Mouse (Mus musculus) testis, adult 2 months (tissue): Measurements from ENCODE around the gene Camta1. TPM values are rescaled to one million over a fixed set of nuclear protein-coding genes. Genes with fewer than 3 reads are reported as not detected.

Experiments used
- H3K27ac ChIP-seq: fragments of 200-500 bp; 2 replicates; pipeline ENCODE4 v1.5.1; 2012; ENCODE audit warnings: low read depth, low read length; ENCODE audit not compliant: control insufficient read depth, insufficient read depth
- H3K27me3 ChIP-seq: fragments of 200-500 bp; 2 replicates; pipeline ENCODE4 v1.6.1; 2012; ENCODE audit warnings: mild to moderate bottlenecking, low read length, moderate library complexity; ENCODE audit not compliant: control insufficient read depth, insufficient read depth
- H3K36me3 ChIP-seq: fragments of 200-500 bp; 2 replicates; pipeline ENCODE4 v1.6.1; 2012; ENCODE audit warnings: mild to moderate bottlenecking, low read length; ENCODE audit not compliant: control insufficient read depth, insufficient read depth
- H3K4me1 ChIP-seq: fragments of 200-500 bp; 2 replicates; pipeline ENCODE4 v1.6.1; 2012; ENCODE audit warnings: low read length; ENCODE audit not compliant: control insufficient read depth, insufficient read depth
- H3K4me3 ChIP-seq: fragments of 200-500 bp; 2 replicates; pipeline ENCODE4 v1.5.1; 2012; ENCODE audit warnings: low read depth, mild to moderate bottlenecking, low read length, moderate library complexity, mixed read lengths; ENCODE audit not compliant: control insufficient read depth
- CTCF ChIP-seq: fragments of 200-500 bp; IDR thresholded peaks from 2 replicates; pipeline ENCODE4 v1.5.1; 2012; ENCODE audit warnings: low read depth, mild to moderate bottlenecking, inconsistent platforms, low read length, moderate library complexity; ENCODE audit not compliant: control insufficient read depth, insufficient read depth, insufficient replicate concordance
- POLR2A ChIP-seq: fragments of 200-500 bp; IDR thresholded peaks from 2 replicates; pipeline ENCODE4 v1.6.1; 2012; ENCODE audit warnings: low read depth, mild to moderate bottlenecking, inconsistent platforms, low read length, moderate library complexity; ENCODE audit not compliant: control insufficient read depth
- polyA plus RNA-seq: library from polyadenylated mRNA; depleted of rRNA; stranded (reverse); fragments of >200 nt; gene quantifications from 2 replicates; pipeline ENCODE4 v1.2.3, GENCODE M21; 2012

Camta1 gene
- polyA plus RNA-seq, 1 experiment: 15.4 TPM

DNA sequence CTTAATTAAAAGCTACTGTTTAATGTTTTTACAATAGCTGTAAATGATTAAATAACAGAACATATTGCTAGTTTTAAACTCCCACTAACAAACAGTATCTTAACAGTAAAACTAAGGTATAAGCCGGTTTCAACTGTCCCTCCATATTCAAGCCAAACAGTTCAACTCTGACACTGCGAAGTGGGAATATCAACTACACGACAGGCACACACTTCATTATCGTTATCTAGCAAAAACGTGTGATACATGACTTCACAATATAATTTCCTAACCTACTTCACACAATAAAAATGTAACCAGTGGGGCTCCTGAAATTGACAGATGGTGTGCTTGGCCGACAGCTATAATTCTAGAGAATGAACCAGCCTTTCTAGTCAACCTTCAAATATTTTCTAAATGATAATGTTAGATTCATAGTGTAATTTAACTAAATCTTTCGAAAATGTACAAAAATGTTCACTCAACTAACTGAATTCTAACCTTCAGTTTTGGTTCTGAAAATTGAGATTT is 27.7 kb downstream of the Camta1 start:
- Histone ChIP-seq H3K4me3 (no peak overlapping the region), H3K27me3 (no peaks in the 10 kb centered on the region), H3K27ac (no peak overlapping the region), H3K4me1 (no peaks in the 10 kb centered on the region; the same call in none of the 2 replicates), H3K36me3 (no peaks in the 10 kb centered on the region)
- no peak for TF ChIP-seq CTCF
- no peak for TF ChIP-seq POLR2A

DNA sequence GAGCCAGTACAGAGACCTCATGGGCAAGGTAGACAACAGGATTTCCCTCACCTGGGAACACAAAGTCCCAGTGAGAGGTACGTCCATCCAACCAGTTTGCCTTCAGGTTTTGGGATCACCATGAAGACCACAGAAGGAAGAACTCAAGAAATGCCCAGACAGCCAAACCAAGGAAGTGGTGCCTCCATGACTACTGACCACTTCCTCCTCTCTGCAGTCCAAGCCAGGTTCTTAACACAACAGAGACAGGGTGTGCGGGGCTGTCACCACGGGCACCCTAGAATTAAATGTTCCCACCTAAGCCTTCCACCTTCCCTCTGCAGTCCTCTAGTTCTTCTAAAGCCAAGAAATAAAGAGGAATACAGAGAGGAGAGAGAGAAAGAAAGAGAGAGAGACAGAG is 33.8 kb downstream of the Camta1 start:
- Histone ChIP-seq H3K36me3 (no peaks in the 10 kb centered on the region), H3K4me3 (no peak overlapping the region)
- no peak for TF ChIP-seq CTCF
- no peak for TF ChIP-seq POLR2A

DNA sequence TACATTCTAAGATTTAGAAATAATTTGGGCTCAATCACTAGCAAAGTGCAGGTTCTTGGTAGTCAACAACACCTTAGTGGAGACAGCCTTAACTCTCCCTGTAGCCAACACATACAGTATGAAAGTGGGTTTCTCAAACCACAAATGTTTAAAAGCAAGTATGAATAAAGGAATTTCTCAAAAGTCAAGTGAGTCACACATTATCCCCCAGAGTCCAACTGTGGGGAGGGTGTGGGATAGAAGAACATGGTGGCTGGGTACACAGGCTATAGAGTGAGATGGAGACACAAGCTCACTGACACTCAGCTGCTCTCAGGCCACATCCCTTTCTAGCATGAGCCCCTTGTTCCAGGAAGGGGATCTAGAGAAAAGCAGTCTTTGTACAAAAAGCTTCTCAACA is 34.3 kb downstream of the Camta1 start:
- Histone ChIP-seq H3K4me1 (peaks cover 4% of the 10 kb centered on the region), H3K36me3 (no peaks in the 10 kb centered on the region), H3K4me3 (no peak overlapping the region), H3K27ac (no peak overlapping the region), H3K27me3 (no peaks in the 10 kb centered on the region)
- TF ChIP-seq CTCF: no peak
- TF ChIP-seq POLR2A: no peak

More for the DNA sequence above, 33.8 kb downstream of the Camta1 start:
- H3K4me1 ChIP-seq: peaks cover 4% of the 10 kb centered on the region
- H3K27me3 ChIP-seq: no peaks in the 10 kb centered on the region
- H3K27ac ChIP-seq: no peak overlapping the region

DNA sequence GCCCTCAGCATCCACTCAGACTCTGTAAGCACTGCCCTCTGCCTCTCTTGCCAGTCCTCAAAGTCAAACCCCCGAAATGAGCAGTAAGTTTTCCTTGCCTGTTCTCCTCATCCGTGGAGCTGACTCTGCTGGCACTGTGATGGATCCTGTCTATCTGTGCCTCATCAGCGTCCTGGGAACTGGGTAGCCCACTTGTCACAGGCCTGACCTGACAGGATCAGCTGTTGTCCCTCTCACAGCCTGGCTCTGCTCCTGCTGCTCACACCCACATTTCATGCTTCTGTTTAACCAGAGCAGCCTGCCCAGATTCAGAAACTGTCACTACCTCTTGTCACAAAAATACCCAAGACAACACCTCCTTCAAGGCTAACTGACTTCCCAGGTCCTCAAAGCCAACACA is 37.7 kb downstream of the Camta1 start:
- H3K4me1 ChIP-seq: peaks cover 4% of the 10 kb centered on the region
- 0 out of 2 replicates have a peak overlapping the region, but pooled peaks have one; percentile 10 for H3K27ac ChIP-seq
- TF ChIP-seq CTCF (no peak), POLR2A (no peak)
- no peaks in the 10 kb centered on the region for H3K27me3 ChIP-seq
- H3K36me3 ChIP-seq: no peaks in the 10 kb centered on the region
- no peak overlapping the region for H3K4me3 ChIP-seq

DNA sequence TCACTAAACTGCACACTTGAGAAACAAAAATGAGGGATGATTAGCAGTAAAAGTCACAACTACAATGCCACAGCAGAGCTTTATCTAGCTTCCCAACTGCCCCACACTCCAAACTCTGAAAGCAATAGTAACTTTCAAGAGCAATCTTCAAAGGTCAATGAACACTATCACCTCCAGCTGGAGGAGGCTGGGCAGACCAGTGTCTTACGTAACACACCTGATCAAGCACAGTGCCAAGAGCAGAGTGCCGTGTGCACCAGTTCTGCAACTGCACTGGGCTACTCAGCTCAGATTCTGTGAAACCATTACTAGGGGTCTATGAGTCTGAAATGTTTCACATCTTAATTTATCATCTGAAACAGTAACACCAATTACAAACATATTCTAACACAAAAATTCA is 38.7 kb downstream of the Camta1 start:
- no peak overlapping the region for H3K27ac ChIP-seq
- TF ChIP-seq CTCF (no peak), POLR2A (no peak)

DNA sequence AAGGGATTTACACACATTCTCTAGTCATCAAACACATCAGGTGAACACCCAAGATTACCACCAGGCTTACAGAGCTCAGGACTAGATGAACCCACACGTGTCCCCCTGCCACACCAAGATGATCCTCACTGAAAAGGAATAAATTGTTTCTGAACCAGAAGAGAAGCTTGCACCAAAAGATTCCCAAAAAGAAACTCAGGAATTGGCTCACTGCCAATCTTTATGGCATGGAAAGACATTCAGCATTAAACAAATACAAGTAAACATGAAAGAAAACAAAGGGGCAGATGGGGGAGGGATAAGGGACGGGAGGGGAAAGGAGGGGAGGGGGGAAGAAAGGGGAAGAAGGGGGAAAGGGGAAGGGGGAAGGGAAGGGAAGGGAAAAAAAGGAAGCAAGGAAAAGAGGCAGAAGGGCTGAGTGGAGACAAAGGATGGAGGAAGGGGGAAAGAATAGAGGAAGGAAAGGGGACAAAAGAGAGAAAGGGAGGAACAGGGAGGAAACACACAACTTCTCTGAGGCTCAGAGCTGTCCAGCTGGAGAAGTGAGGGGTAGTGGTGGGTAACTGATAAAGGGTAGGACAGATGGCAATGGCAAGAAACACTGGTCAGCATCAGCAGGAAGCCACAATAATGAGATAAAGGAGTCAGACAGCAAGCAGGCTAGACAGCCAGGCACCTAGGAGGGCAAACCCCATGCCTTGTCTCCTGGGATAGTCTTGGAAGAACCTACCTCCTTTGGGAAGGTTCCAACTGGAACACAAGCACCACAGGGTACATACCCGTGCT is 43.5 kb downstream of the Camta1 start:
- H3K36me3 ChIP-seq: no peaks in the 10 kb centered on the region
- H3K27ac ChIP-seq: no peak overlapping the region
- H3K27me3 ChIP-seq: no peaks in the 10 kb centered on the region
- no peak for TF ChIP-seq POLR2A
- no peak for TF ChIP-seq CTCF
- H3K4me3 ChIP-seq: no peak overlapping the region
- no peaks in the 10 kb centered on the region for H3K4me1 ChIP-seq

More for the DNA sequence above, 38.7 kb downstream of the Camta1 start:
- Histone ChIP-seq H3K36me3 (no peaks in the 10 kb centered on the region), H3K27me3 (no peaks in the 10 kb centered on the region), H3K4me1 (peaks cover 4% of the 10 kb centered on the region), H3K4me3 (no peak overlapping the region)

DNA sequence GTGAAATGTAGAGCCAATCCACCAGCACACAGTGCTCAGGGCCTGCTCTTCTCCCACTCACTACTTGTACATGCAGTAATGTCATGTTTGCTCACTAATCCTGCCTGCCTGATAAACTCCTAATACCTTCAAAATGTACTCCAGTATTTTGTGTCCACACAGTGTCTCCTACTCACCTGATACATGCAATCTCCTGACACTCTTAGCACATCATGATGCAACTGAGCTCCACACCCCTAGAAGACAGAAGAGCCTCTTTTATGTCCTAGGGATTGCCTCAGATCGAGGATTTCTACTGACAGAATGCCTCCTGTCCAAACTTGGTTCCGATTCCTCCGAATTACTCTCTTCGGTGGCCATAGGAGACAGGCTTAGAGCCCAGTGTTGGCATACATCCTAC is 48.0 kb downstream of the Camta1 start:
- H3K27ac ChIP-seq: no peak overlapping the region
- H3K4me1 ChIP-seq: no peaks in the 10 kb centered on the region
- H3K27me3 ChIP-seq: no peaks in the 10 kb centered on the region
- H3K36me3 ChIP-seq: no peaks in the 10 kb centered on the region
- no peak overlapping the region for H3K4me3 ChIP-seq
- TF ChIP-seq CTCF (no peak), POLR2A (no peak)
